Mouse (Mus musculus) mature B cell (primary cell): ENCODE data around the gene Wrb.
"Not testable (repeated sequence)": the region's sequence is repeated elsewhere in the genome, so short reads cannot be mapped to it uniquely, and the experiment has no call there.

ENCODE experiments used
- in situ Hi-C: fragments of 300-500 bp; cut with MboI; formaldehyde crosslinking; loops from 2 replicates; pipeline ENCODE4 v1.14.3; 2019

Wrb gene

DNA sequence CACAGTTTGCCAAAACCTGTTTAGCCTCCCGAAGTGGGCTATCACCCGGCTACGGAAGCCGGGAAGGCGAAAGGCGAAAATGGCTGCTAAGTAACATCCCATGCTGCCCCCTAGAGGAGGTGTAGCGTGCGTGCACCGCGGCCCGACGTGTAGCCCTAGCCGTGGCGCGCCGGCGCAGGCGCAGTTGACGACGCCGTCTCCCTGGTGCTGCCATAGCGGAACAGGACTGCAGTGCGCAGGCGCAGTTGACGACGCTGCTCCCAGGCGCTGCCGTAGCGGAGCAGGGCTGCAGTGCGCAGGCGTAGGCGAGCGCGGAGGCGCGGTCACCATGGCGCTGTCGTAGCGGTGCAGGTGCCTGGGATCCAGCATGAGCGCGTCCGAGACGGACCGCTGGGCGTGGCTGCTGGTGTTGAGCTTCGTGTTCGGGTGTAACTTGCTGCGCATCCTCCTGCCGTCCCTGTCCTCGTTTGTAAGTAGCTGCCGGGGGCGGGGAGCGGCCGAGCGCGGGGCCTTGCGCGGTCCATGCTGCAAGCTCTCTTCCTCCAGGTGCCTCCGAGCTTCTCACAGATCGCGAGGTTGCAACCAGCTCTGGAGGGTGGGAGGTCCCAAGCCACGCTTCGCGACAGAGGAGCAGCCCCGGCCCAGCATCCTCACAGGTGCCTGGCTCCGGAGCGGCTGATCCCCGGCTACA, at the start of gene Wrb:
Gene Wrb (plus strand): TSS at position 298 of the 691 bp plus-strand sequence.
- in situ Hi-C loops = no loop called here

DNA sequence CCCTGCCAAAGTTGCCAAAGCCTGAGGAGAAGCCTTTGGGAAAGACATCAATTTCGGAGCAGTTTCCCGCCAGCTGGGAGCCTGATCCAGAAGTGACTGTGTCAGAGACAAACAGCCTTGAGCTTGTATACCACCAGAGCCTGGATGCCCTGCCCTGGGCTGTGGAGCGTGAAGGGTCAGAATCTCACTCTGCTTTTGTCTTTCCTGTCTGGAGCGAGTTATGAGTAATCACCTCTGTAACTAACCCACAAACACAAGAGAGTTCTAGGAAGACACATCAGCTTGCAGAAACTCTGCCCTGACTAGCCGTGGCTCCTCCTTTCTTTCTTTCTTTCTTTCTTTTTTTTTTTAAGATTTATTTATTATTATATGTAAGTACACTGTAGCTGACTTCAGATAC, 49.2 kb upstream of the Wrb start:
- in situ Hi-C loops = no loop called here

DNA sequence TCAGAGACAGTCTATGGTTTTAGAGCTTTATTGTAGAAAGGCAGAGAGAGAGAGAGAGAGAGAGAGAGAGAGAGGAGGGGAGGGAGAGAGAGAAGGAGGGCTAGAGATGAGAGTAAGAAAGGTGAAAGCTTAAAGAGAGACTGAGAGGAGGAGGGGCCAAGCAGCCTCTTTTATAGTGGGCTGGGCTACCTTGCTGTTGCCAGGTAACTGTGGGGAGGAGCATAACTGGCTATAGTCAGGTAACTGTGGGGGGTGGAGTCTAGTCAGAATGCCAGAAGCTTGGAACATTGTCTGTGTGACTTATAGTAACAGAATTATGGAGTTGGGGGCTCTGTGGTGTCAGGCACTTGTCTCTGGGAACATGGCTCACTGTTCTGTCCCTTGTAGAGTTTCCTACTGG, 47.4 kb upstream of the Wrb start:
- in situ Hi-C loops = not testable (repeated sequence)

DNA sequence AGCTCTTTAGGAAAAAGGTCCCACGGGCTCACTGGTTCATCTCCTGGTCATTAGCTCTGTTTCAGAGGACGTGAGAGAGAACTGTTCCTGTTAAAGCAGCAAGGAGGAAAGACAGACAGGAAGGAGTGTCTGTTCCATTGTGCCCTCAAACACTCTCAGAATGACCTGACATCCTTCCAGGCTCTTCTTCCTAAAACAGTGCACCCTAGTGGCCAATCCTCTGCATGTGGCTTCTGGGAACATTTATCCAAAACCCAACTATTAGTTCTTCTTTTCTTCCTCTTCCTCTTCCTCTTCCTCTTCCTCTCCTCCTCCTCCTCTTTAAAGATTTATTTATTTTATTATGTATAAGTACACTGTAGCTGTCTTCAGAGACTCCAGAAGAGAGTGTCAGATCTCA, 42.2 kb upstream of the Wrb start:
- in situ Hi-C loops = no loop called here

DNA sequence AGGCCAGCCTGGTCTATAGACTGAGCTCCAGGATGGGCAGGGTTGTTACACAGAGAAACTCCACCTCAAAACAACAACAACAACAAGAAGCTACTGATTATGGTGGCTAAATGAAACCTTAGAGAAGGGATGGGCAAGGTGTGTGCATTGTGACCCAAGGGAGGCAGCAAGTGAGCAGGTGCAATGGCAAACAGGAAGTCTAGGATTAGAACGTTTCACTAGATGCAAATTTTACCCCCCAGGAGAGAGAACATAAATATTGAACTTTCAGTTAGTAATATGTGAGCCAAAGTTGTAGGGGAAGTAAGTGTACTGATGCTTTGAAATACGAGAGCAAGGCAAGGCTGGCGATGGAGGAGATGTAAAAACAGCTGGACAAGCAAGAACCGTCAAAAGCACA, 35.5 kb upstream of the Wrb start:
- in situ Hi-C loops = no loop called here

DNA sequence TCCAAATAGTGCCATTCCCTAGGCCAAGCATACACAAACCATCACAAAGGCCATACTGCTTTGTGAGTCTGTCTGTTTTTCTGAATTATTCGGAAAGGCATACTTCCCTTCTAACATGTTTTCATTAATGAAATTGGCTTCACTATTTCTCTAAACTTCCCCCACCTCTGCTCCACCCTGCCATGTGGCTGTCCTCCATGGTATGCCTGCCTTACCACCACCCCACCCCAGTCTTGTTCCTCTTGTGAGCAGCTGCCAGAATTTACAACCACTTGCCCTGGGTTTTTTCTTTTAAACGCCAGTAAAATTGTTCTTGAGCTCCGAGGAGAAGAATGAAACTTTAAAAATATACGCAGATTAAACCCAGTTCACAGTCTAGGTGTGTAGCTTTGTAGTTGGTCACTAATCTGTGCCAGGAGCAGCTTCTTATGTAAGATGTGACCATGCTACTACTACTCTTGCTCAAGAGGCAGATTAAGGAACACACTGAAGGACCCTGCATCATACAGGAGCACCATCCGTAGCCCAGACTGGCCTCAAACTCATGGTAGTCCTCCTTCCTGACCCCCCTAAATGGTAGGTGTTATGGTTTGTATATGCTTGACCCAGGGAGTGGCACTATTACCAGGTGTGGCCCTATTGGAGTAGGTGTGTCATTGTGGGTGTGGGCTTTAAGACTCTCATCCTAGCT, 34.4 kb upstream of the Wrb start:
- in situ Hi-C loops = no loop called here

DNA sequence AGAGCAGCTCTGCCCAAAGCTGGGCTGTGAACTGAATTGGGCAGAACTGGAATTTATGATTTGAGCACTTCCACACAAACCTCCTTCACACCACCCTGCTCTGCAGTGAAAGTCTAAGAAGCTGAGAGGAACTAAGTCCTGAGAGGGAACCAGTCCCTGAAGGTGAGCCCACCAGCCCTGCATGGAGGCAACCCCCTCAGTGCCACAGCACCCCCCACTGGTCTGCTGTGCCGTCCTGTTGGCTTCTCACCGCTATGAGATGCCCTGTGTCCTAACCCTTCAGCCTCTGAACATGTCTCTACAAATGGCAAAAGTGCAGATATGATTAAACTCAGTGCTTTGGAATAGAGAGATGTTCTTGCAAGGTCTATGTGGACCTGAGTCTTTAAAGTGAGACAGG, 32.4 kb upstream of the Wrb start:
- in situ Hi-C loops = no loop called here

DNA sequence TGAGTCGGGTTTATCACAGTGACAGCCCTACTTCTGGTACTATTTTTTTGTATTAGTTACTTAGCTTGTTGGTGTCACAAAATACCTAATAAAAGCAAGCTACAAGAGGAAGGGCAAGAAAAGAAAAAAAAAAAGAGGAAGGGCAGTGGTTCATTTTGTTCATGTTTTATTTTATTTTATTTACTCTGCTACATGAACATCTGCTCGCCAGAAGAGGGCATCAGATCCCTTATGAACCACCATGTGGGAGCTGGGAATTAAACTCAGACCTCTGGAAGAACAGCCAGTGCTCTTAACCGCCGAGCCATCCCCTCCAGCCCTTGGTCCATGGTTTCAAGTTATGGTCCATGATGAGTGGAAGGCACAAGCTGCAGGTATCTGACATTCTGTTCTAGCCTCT, 30.5 kb upstream of the Wrb start:
- in situ Hi-C loops = no loop called here

DNA sequence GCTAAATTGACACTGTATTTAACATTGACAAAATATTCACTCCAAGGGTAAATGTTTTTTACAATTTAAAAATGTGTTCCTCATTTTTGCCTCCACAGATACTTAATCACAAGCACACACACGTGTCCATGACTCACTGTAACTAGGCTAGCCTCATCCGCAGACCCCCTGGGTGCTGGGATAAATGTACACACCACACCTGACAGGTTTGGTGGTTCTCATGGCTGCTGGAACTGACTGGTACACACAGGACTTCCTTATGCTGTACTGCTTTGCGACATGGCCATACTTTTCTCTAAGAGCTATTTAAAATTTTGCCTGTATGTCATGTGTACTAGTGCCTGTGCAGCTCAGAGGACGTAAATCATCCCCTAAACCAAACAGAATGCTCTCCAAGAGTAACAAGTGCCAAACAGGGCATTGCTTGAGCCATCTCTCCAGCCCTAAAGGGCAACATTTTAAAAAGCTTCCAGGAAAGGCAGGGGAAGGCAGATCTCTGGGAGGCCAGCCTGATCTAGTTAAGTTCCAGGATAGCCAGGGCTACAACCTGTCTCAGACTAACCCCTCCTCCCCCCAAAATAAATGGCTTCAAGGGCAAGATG, 25.1 kb upstream of the Wrb start:
- in situ Hi-C loops = no loop called here

DNA sequence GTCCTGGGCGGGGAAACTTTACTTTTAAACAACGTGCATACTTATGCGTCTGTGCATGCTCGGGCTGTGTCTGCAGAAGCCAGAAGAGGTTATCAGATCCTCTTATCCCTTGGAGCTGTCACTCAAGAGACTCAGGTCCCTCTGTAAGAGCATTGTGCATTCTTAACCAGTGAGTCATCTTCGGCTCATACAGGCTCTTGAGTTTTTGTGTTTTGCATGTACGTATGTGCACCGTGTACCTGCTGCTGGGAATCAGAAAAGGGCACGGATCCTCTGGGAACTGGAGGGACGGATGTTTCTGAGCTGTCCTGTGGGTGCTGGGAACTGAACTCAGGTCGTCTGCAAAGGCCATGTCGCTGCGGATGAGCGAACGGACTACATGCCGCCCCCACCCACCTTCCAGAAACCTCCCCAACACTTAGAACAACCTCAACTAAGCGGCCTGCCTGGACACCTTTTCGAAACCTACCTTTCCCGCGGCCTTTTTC, 18.5 kb upstream of the Wrb start:
- in situ Hi-C loops = no loop called here

DNA sequence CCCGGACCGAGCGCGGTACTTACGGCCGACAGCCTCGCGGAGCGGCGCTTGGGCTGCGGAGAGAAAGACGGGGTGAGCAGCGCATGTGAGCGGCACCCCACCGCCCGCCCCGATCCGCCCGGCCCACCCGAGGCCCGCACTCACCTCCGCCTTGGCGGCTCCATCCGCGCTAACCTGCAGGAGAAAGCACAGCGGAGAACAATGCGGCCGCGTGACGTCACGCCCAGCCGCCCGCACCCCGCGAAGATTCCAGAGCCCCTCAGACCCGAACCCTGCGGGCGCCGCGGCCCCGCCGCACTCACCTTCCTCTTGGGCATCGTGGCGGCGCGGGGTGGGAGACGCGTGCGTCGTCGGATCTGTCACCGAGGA, 17.9 kb upstream of the Wrb start:
- in situ Hi-C loops = no loop called here

DNA sequence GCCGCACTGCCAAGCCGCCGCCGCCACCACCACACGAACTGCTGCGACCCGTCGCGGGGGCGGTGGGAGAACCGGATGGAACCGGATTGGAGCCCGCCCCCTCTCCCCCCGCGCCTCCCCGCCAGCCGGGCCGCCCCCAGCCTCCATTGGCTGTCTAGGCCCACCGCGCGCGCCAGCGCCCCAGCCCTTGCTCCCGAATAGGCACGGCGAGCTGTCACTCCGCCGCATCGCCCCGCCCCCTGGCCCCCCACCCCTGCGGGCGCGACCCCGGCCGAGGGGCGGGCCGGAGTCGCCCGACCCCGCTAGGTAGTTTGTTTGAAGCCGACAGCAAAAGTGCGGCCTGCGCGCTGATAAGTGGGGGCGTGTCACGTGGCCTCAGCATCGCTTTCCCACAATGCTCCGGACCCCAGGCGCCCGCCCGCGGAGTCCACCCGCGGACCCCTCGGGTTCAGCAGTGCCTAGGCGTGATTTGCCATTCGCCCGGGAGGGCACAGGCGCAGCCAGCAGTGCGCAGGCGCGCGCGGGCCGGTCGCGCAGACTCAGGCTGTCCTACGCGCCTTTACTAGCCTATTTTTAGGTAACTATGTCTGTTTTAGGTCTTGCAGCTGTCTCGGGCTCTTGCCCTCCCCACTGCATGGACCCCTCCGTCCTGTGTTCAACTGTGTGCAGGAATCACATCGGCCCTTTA, 17.4 kb upstream of the Wrb start, which contains the start of gene Hmgn1:
Gene Hmgn1 (minus strand): TSS at position 73 of the 688 bp plus-strand sequence.
- in situ Hi-C loops = no loop called here

DNA sequence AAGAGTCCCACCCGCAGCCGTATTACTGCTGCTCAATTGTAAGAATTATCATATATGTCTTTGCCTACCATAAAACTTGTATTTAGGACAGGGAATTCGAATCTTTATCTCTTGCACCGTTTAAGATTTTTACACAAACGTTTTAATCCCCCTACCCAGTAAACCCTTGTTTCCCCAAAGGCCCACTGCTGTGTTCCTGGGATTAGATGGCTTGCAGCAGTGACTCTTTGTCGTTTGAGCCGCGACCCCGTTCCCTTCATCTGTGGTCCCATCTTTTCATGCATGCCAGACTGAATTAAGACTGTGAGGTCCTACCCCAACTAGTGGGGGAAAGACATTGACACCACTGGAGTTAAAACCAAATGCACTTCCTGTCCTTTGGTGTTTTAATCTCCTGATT, 16.7 kb upstream of the Wrb start:
- in situ Hi-C loops = no loop called here

DNA sequence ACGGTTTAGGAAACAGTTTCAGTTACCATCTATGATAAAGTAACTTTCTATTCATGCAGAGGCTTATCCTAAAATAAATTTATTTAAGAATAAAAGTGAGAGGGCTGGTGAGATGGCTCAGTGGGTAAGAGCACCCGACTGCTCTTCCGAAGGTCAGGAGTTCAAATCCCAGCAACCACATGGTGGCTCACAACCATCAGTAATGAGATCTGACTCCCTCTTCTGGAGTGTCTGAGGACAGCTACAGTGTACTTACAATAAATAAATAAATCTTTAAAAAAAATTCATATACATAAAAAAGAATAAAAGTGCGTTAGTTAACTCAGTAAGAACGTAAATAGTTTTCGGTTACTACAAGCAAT, 478 bp upstream of the Wrb start:
- in situ Hi-C loops = not testable (repeated sequence)

DNA sequence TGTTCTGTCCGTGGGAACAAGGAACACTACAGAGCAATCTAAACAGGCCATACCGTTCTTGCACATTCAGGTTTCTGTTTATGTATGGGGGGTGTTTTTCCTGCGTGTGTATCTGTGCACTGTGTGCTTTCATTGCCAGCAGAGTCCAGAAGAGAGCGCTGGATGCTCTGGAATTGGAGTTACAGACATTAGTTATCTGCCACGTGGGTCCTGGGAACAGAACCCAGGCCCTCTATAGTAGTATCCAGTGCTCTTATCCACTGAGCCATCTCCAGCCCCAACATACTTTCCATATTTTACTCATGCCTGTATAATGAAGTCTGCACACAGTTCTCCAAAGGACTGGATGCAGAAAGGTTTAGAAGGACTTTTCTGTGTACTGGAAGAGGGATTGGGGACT, 607 bp downstream of the Wrb start:
- in situ Hi-C loops = no loop called here

DNA sequence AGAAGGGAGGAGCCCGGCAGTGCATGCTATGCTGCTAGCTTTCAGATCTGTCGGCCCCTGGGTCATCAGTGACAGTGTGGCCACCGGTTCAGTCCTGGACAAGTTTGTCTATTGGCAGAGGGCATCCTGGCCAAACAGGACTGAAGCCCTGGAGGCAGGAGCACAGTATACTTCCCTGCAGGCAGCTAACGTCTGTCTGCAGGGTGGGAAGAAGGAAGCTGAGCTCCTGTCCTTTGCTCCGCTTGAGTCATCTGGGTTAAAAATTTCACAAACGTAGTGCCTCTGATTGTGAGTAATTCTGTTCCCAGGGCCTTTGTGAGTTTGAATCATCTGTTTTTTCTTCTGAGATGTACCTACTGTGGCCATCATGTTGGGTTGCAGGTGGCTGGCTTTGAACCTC, 3.6 kb downstream of the Wrb start:
- in situ Hi-C loops = no loop called here

DNA sequence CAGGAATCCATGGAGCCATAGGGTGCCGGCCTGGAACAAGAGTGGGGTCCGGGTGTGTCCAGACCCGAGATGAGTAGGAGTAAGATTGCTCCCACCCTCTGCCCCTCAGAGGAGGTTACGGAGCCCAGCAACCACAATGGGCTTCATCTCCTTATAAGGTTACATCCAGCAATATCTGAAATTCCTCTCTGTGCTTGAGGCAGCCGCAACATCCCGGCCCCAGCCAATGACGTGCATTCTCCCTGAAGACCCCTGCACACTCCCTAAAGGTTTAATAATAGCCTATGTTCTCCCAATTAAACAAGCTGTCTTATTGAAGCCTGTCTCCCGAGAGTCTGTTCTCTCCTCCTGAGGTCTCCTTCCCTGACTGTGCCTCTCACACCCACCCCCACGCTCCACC, 4.1 kb downstream of the Wrb start:
- in situ Hi-C loops = no loop called here

DNA sequence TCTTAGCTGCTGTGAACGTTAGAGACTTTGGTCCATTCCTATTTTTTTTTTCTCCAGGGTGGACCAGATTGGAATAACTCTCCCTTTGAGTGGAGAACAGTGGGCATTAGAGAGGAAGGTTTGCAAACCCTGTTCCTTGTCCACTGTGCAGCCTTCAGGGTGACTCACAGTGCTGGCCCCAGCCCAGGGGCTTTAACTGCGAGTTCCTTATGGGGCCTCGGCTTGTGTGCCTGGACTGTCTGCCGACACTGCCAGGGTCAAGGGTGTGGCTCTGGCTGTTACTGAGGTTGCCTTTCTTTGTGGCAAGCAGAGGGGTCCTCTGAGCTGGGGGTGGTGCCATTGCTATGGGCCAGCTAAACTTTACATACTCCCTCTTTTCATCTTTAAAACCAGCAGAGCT, 5.8 kb downstream of the Wrb start:
- in situ Hi-C loops = no loop called here

DNA sequence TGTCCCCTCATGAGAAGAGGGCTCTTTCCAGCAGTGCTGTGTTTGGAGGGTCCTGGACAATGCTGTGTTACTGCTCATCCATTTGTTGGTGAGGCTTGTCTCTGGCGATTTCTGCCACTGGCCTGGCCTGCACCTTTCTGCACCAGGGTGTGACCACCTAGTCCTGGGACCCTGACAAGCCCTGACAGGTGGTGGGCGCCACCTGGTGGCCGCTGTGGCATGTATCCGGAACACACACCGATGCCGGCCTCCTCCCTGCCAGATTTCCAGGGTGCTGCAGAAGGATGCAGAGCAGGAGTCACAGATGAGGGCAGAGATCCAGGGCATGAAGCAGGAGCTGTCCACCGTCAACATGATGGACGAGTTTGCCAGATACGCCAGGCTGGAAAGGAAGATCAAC, 6.3 kb downstream of the Wrb start:
- in situ Hi-C loops = no loop called here

DNA sequence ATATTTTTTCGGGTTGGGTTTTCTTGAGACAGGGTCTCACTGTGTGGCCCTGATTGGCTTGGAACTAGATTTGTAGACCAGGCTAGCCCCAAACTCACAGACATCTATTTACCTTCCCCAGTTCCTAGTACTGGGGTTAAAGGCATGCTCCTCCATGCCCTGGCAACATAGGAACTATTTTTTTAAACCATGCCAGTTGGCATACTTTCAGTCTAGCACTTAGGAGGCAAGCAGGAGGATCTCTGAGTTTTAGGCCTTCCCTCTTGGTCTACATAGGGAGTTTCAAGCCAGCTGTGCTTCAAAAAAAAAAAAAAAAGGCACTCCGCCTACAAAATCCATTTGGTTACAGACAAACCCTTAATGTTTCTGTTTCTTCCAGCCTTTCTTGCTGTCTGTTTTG, 9.3 kb downstream of the Wrb start:
- in situ Hi-C loops = no loop called here

DNA sequence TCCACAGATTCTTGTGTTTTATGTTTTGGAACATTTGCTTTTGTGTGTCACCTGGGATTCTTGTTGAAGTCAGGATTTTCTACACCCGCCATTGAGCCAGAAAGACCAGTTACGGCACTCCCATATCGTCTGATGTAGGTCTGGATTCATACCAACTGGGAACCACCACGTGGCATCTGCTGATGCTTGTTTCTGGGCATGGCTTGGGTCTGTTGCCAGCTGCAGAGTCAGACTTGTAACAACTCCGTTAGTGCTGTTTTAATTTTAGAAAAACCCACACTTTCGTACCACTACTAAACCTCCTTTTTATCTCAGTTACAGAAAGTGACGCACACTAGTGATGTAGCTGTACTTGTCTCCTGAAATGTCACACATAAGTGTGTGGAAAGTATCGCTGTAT, 10.8 kb downstream of the Wrb start:
- in situ Hi-C loops = no loop called here

DNA sequence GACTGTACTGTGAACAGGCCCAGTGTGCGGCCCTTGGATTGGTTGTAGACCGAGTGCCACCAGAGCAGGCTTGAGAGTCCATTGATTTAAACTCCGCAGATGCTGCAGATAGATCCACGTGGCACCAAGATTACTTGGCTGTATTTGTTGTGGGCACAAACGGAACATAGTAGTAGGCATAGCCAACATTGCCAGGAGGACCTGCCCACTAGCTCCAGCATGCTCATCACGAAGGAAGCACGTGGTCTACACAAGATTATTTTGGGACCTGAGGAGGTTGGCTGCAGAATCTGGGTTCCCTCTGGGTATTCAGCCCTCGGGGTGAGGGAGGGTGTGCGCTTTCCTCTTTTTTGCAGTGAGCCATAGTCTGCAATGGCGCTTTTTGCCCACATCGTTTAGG, 12.0 kb downstream of the Wrb start:
- in situ Hi-C loops = no loop called here
